Mouse (Mus musculus) adrenal gland, postnatal 4 days (tissue): ENCODE results near the gene Gm49387. TPM values are rescaled to one million over a fixed set of nuclear protein-coding genes. Genes with fewer than 3 reads are reported as not detected.
"Not testable (repeated sequence)": the region's sequence is repeated elsewhere in the genome, so short reads cannot be mapped to it uniquely, and the experiment has no call there.

Experiments used
- DNase-seq, 2 experiments: peaks; one replicate each; pipeline ENCODE4 v3.0.0; 2021 to 2022; ENCODE audit warnings: low spot score in 2 of 2, mixed read lengths in 2 of 2
- total RNA-seq, 2 experiments: library from RNA; stranded (reverse); gene quantifications; 2 replicates each; pipeline ENCODE4 v1.2.3; 2021

Gm49387 gene
- total RNA-seq, 2 experiments from 2014 or later, result not detected

GRCm38 (mm10) chr14:31641506-31642155, 953 bp upstream of the Gm49387 start:
- no peak for DNase-seq

- peak; percentile 67 to 80 for DNase-seq
Observed at GRCm38 (mm10) chr14:31640890-31641505, 320 bp upstream of the Gm49387 start, which contains the start of the genes Btd and Hacl1. Gene Btd, plus strand, starts transcription at chr14:31641028. Gene Hacl1, minus strand, starts transcription at chr14:31641286.

GRCm38 (mm10) chr14:31630677-31631076, 10.0 kb downstream of the Gm49387 start:
- DNase-seq, result no peak

DNA sequence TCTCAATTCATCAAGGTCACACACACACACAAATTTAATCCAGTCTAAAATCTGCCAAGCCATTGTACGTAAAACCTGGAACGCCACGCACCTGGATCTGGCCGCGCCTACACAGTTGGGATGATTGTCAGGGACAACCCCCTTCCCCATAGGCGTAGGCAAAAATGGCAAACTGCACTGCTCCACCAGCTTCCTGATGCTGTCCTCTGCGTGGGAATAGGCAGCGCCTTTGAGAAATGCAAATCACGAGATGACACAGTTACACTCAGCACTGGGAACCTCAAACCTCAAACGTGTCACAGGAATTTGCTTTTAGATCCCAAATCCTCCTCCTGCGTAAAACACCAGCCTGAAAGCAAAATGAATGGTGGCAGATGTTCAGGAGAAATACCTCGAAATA, 17.9 kb downstream of the Gm49387 start:
- no peak for DNase-seq

DNA sequence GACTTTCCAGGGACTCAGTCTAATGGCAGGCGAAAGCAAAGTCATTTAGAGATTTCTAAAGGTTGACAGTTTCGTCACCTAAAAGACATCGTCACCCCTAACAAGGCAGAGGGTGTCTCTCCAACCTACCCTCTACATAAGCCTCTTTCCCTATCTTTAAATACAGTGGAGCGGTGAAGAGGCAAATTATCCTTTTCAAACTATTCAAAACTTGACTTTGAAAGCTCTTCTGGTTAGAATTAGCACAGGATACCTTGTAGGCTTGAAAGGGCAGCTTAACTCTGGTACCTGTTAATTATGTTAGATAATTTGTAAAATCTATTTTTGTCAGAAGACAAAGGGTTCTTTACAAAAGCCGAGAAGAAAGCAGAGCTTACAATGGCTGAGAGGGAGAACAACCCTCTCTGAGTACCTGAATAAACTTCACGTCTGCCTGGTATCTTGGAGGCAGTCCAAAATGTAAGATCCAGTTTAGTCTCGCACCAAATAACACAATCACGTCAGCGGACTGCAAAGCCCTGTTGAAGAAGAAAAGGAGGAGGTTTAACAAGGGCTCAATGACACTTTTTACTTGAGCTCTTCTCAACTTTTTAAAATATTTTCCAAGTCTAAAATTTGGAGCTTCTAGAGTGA, 20.0 kb downstream of the Gm49387 start:
- no peak for DNase-seq

GRCm38 (mm10) chr14:31617997-31618396, 22.7 kb downstream of the Gm49387 start:
- no peak for DNase-seq

DNA sequence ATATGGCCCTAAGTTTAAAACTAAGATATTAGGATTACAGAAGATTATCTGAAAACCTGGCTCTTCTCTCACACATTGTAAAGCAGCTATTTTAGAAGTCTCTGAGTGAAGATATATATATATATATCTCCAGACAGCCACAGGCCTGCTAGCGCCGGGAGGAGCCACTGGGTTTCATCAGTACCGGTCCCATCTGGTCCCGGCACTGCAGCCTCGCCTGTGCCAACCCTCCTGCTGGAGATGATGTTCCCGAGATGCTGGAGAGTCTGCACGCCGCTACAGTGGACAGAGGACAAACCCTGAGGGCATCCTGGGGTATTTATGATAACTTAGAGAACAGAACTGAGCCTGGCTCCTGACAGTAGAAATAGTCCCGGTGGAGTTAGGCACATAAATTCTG, 23.5 kb downstream of the Gm49387 start:
- DNase-seq, result no peak

DNA sequence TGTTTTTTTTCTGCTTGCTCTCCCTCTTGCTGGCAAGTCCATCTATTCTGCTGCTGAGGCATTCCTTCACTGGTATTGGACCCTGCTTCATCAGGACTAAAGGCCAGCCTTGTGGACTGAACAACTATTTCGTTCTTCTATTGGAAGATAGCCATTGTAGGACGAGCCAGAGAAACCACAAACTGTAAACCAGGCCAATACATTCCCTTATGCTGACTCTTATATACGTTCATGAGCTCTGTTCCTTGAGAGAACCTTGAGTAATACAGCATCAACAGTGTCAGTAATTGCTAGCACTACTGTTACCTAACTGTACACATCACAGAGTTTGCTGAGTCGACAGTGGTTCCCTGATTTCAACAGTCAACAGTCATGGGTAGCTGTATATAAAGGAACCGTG, 27.0 kb downstream of the Gm49387 start:
- no peak for DNase-seq

GRCm38 (mm10) chr14:31611986-31612385, 28.7 kb downstream of the Gm49387 start:
- DNase-seq, result no peak

GRCm38 (mm10) chr14:31605514-31605913, 35.2 kb downstream of the Gm49387 start:
- no peak for DNase-seq

DNA sequence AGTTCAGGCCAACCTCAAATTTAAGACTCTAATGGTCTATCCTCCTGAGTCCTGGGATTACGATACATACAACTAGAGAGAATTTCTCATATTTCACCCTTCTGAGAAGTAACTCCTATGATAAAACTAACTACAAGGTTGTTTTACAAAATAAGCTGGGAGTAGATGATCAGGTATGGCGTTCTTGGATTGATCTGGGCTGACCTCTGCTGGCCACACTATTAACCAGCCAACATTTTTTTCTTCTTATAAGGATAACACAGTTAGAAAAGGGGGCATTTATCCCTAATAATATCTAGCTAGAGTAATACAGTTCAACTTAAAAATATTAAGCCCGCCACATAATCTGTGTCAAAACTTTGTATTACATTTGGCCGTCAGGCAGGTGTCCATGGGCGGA, 35.8 kb downstream of the Gm49387 start:
- no peak for DNase-seq

DNA sequence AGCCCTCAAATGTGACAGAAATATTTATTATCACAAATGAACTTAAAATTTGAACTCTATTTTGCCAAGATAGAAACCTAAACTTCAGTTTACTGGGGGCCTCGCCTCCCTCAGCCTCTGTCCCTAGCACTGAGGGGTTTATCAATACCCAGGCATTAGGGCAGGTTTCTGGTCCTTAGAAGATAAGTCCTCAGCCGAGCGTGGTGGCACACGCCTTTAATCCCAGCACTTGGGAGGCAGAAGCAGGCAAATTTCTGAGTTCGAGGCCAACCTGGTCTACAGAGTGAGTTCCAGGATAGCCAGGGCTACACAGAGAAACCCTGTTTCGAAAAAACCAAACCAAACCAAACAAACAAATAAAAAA, 38.1 kb downstream of the Gm49387 start:
- DNase-seq, result not testable (repeated sequence)

DNA sequence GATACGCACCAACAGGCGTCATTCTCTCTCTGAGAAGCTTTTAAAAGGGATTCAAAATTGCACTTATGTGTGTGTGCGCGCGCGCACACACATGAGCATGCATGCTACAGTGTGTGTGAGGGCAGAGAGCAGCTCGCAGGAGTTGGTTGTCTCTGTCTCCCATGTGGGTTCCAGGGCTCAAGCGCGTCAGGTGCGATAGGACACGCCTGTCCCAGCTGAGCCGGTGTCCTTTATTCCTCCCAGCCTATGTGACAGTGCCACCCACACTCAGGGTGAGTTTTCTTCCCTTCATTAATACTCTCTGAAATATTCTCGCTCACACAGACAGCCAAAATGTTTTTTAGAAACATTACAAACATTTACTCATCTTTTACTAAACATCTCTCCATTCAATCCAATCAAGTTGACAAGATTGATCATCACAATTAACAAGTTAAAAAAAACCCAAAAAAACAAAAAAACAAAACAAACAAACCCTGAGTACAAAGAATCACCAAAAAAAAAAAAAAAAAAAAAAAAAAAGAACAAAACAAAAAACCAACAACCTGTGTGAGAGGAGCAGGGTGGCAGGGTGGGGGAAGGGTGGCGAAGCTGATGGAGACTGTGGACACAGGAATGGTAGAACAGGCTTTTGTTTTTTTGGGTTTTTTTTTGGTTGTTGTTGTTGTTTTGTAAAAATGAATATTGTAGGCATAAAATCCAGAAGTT, 38.6 kb downstream of the Gm49387 start:
- no peak for DNase-seq

- DNase-seq, result no peak
Observed at GRCm38 (mm10) chr14:31597446-31597845, 43.2 kb downstream of the Gm49387 start.

DNA sequence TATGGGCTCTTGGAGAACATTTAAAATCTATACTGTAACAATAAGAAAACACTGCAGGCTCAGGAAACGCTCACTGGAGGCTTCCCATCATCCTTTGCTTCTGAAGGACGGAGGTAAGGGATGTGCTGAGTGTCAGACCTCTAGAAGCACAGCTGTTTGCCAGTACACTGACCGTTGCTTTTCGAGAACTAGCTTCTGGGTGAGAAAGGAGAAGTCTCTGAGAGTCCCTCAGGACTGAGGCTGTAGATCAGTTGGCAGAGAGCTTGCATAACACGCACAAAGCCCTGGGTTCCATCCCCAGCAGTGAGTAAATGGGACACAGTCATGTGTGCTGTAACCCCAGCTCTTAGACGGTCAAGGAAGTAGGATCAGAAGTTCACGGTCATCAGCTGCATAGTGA, 44.3 kb downstream of the Gm49387 start:
- no peak for DNase-seq

- DNase-seq, result no peak
Observed at GRCm38 (mm10) chr14:31594693-31595092, 46.0 kb downstream of the Gm49387 start.

- no peak for DNase-seq
Observed at GRCm38 (mm10) chr14:31593036-31593435, 47.6 kb downstream of the Gm49387 start.

- no peak for DNase-seq
Observed at GRCm38 (mm10) chr14:31591243-31591642, 49.4 kb downstream of the Gm49387 start, which contains the start of gene Colq. Gene Colq, minus strand, starts transcription at chr14:31591343.

- DNase-seq, result no peak
Observed at GRCm38 (mm10) chr14:31586451-31586850, 54.2 kb downstream of the Gm49387 start.

DNA sequence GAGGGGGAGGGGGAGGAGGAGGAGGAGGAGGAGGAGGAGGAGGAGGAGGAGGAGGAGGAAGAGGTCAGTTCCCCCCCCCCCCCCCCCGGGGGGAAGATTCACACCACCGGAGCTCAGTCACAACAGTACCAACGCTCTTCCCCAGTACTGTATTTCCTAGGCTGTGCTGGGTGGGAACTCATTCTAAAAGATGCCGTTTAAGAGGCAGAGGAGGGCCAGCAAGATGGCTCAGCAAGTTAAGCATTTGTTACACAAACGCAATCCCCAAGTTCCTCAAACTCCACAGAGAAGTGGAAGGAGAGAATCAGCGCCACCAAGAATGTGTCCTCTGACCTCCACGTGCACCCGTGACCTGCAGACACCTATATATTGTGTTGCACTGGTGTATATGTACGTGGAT, 57.6 kb downstream of the Gm49387 start:
- DNase-seq, result no peak

GRCm38 (mm10) chr14:31577966-31578735, 62.5 kb downstream of the Gm49387 start:
- no peak for DNase-seq
